Mouse (Mus musculus): ENCODE data around the gene Slc1a3. TPM values are rescaled to one million over a fixed set of nuclear protein-coding genes. Genes with fewer than 3 reads are reported as not detected.
A peak's percentile ranks its signal among the peaks of the same experiment; 100 is the strongest.

Gene Slc1a3
- polyA plus RNA-seq, 1 experiment from 2014 or later, result 142 TPM

- Histone ChIP-seq H3K36me3 (ENCODE audit: control insufficient read depth, insufficient read depth, low read length) (no peaks in the 10 kb centered on the region), H3K4me3 (ENCODE audit: low read depth, low read length) (no peak overlapping the region), H3K4me1 (ENCODE audit: control insufficient read depth, insufficient read depth, low read length) (no peaks in the 10 kb centered on the region), H3K4me2 (ENCODE audit: low read length) (no peak overlapping the region), H3K9me3 (replicated peaks; ENCODE audit: control insufficient read depth, low read length, poor library complexity, severe bottlenecking) (no peaks in the 10 kb centered on the region), H3K9ac (ENCODE audit: low read depth, low read length) (no peak overlapping the region), H3K27ac (ENCODE audit: low read length) (no peak overlapping the region), H3K27me3 (ENCODE audit: control insufficient read depth, insufficient read depth, low read depth, low read length) (no peaks in the 10 kb centered on the region)
- 23% methylated on average over 7 of the region's 7 CpGs for WGBS
- ATAC-seq, result no peak
Measured at GRCm38 (mm10) chr15:8733669-8734362, 23.3 kb upstream of the Slc1a3 start.

DNA sequence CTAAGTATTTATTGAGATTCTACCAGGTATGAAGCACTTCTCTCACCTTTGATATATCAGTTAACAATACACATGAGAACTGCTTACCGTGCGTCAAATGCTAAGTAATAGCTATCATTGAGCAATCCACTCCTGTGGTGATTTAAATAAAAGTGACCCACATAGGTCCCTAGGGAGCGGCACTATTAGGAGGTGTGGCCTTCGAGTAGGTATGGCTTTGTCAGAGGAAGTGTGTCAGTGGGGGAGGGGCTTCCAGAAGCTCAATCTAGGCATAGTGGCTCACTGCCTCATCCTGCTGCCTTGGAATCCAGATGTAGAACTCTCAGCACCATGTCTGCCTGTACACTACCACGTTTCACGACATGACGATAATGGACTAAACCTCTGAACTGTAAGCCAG, 18.3 kb upstream of the Slc1a3 start:
- no peak overlapping the region for H3K9ac ChIP-seq (ENCODE audit: low read depth, low read length)
- 92% methylated on average over 7 of the region's 7 CpGs for WGBS
- no peak overlapping the region for H3K4me2 ChIP-seq (ENCODE audit: low read length)
- no peaks in the 10 kb centered on the region for H3K27me3 ChIP-seq (ENCODE audit: control insufficient read depth, insufficient read depth, low read depth, low read length)
- H3K9me3 ChIP-seq (replicated peaks; ENCODE audit: control insufficient read depth, low read length, poor library complexity, severe bottlenecking), result no peaks in the 10 kb centered on the region
- H3K36me3 ChIP-seq (ENCODE audit: control insufficient read depth, insufficient read depth, low read length), result no peaks in the 10 kb centered on the region
- ATAC-seq, result no peak
- H3K27ac ChIP-seq (ENCODE audit: low read length), result no peak overlapping the region
- no peaks in the 10 kb centered on the region for H3K4me1 ChIP-seq (ENCODE audit: control insufficient read depth, insufficient read depth, low read length)
- no peak overlapping the region for H3K4me3 ChIP-seq (ENCODE audit: low read depth, low read length)

DNA sequence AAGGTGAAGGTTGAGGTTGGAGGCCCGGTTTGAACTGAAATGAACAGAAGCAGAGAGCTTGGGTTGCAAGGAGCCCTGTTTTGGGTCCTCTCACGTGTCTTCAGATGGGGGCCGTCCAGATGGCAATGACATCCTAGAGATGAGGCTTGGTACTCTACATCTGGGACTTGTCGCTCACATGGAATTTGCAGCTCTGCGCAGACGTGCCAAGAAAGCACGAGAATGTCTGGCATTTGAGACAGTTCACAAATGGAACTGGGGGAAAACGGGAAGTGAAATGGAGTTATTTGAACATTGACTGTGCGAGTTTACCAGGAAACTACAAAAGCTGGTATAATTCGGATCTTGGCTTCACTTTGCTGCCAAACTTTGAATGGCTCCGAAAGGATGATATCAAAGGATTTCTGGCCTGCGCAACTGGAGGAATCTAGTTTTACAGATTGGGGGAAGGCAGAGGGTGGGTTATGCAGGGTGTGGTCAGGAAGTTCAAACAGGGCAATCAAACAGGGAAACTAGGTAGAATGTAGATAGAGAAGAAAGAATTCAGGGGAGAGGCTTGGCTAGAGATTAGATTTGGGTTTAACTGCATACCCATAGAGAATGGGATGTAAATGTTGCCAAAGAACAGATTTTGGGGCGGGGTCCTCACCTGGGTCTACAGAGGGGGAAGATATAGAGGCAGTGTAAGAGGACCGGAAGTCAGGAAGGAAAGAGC, 12.0 kb upstream of the Slc1a3 start:
- H3K36me3 ChIP-seq (ENCODE audit: control insufficient read depth, insufficient read depth, low read length), result no peaks in the 10 kb centered on the region
- no peaks in the 10 kb centered on the region for H3K27me3 ChIP-seq (ENCODE audit: control insufficient read depth, insufficient read depth, low read depth, low read length)
- H3K9ac ChIP-seq (ENCODE audit: low read depth, low read length), result no peak overlapping the region
- no peaks in the 10 kb centered on the region for H3K4me1 ChIP-seq (ENCODE audit: control insufficient read depth, insufficient read depth, low read length)
- no peaks in the 10 kb centered on the region for H3K9me3 ChIP-seq (replicated peaks; ENCODE audit: control insufficient read depth, low read length, poor library complexity, severe bottlenecking)
- no peak for ATAC-seq
- no peak overlapping the region for H3K4me2 ChIP-seq (ENCODE audit: low read length)
- WGBS, result 90% methylated on average over 14 of the region's 14 CpGs
- no peak overlapping the region for H3K27ac ChIP-seq (ENCODE audit: low read length)
- H3K4me3 ChIP-seq (ENCODE audit: low read depth, low read length), result no peak overlapping the region

- Histone ChIP-seq H3K36me3 (ENCODE audit: control insufficient read depth, insufficient read depth, low read length) (no peaks in the 10 kb centered on the region), H3K27ac (ENCODE audit: low read length) (no peak overlapping the region), H3K4me1 (ENCODE audit: control insufficient read depth, insufficient read depth, low read length) (no peaks in the 10 kb centered on the region), H3K9me3 (replicated peaks; ENCODE audit: control insufficient read depth, low read length, poor library complexity, severe bottlenecking) (no peaks in the 10 kb centered on the region), H3K4me3 (ENCODE audit: low read depth, low read length) (no peak overlapping the region), H3K4me2 (ENCODE audit: low read length) (no peak overlapping the region), H3K27me3 (ENCODE audit: control insufficient read depth, insufficient read depth, low read depth, low read length) (no peaks in the 10 kb centered on the region), H3K9ac (ENCODE audit: low read depth, low read length) (no peak overlapping the region)
- no peak for ATAC-seq
- WGBS, result 91% methylated on average over 3 of the region's 3 CpGs
Measured at GRCm38 (mm10) chr15:8721746-8722145, 11.2 kb upstream of the Slc1a3 start.

- H3K27me3 ChIP-seq (ENCODE audit: control insufficient read depth, insufficient read depth, low read depth, low read length), result no peaks in the 10 kb centered on the region
- H3K9ac ChIP-seq (ENCODE audit: low read depth, low read length), result no peak overlapping the region
- H3K4me3 ChIP-seq (ENCODE audit: low read depth, low read length), result no peak overlapping the region
- H3K9me3 ChIP-seq (replicated peaks; ENCODE audit: control insufficient read depth, low read length, poor library complexity, severe bottlenecking), result no peaks in the 10 kb centered on the region
- WGBS, result 19% methylated on average over 3 of the region's 3 CpGs
- no peaks in the 10 kb centered on the region for H3K36me3 ChIP-seq (ENCODE audit: control insufficient read depth, insufficient read depth, low read length)
- peaks cover 5% of the 10 kb centered on the region; the same call in 1 of the 2 replicates for H3K4me1 ChIP-seq (ENCODE audit: control insufficient read depth, insufficient read depth, low read length)
- H3K4me2 ChIP-seq (ENCODE audit: low read length), result no peak overlapping the region
- H3K27ac ChIP-seq (ENCODE audit: low read length), result no peak overlapping the region
- ATAC-seq, result no peak
Measured at GRCm38 (mm10) chr15:8721005-8721404, 10.4 kb upstream of the Slc1a3 start.

GRCm38 (mm10) chr15:8718496-8718895, 7.9 kb upstream of the Slc1a3 start:
- no peak overlapping the region for H3K27ac ChIP-seq (ENCODE audit: low read length)
- 80% methylated on average over 3 of the region's 3 CpGs for WGBS
- H3K36me3 ChIP-seq (ENCODE audit: control insufficient read depth, insufficient read depth, low read length), result no peaks in the 10 kb centered on the region
- no peak overlapping the region for H3K4me2 ChIP-seq (ENCODE audit: low read length)
- peaks cover 5% of the 10 kb centered on the region; the same call in 1 of the 2 replicates for H3K4me1 ChIP-seq (ENCODE audit: control insufficient read depth, insufficient read depth, low read length)
- ATAC-seq, result no peak
- H3K4me3 ChIP-seq (ENCODE audit: low read depth, low read length), result no peak overlapping the region
- no peak overlapping the region for H3K9ac ChIP-seq (ENCODE audit: low read depth, low read length)
- no peaks in the 10 kb centered on the region for H3K27me3 ChIP-seq (ENCODE audit: control insufficient read depth, insufficient read depth, low read depth, low read length)
- no peaks in the 10 kb centered on the region for H3K9me3 ChIP-seq (replicated peaks; ENCODE audit: control insufficient read depth, low read length, poor library complexity, severe bottlenecking)

GRCm38 (mm10) chr15:8717021-8717571, 6.5 kb upstream of the Slc1a3 start:
- no peak overlapping the region for H3K4me3 ChIP-seq (ENCODE audit: low read depth, low read length)
- ATAC-seq, result no peak
- 20% methylated on average over 6 of the region's 6 CpGs for WGBS
- H3K27me3 ChIP-seq (ENCODE audit: control insufficient read depth, insufficient read depth, low read depth, low read length), result no peaks in the 10 kb centered on the region
- H3K9ac ChIP-seq (ENCODE audit: low read depth, low read length), result no peak overlapping the region
- peak overlapping the region; percentile 29 for H3K4me2 ChIP-seq (ENCODE audit: low read length)
- H3K4me1 ChIP-seq (ENCODE audit: control insufficient read depth, insufficient read depth, low read length), result peaks cover 5% of the 10 kb centered on the region; the same call in 1 of the 2 replicates
- no peaks in the 10 kb centered on the region for H3K9me3 ChIP-seq (replicated peaks; ENCODE audit: control insufficient read depth, low read length, poor library complexity, severe bottlenecking)
- no peak overlapping the region for H3K27ac ChIP-seq (ENCODE audit: low read length)
- no peaks in the 10 kb centered on the region for H3K36me3 ChIP-seq (ENCODE audit: control insufficient read depth, insufficient read depth, low read length)

GRCm38 (mm10) chr15:8716330-8716964, 5.9 kb upstream of the Slc1a3 start:
- H3K36me3 ChIP-seq (ENCODE audit: control insufficient read depth, insufficient read depth, low read length), result no peaks in the 10 kb centered on the region
- no peaks in the 10 kb centered on the region for H3K27me3 ChIP-seq (ENCODE audit: control insufficient read depth, insufficient read depth, low read depth, low read length)
- no peaks in the 10 kb centered on the region for H3K9me3 ChIP-seq (replicated peaks; ENCODE audit: control insufficient read depth, low read length, poor library complexity, severe bottlenecking)
- H3K4me1 ChIP-seq (ENCODE audit: control insufficient read depth, insufficient read depth, low read length), result peaks cover 5% of the 10 kb centered on the region; the same call in 1 of the 2 replicates
- no peak overlapping the region for H3K9ac ChIP-seq (ENCODE audit: low read depth, low read length)
- ATAC-seq, result no peak
- H3K4me2 ChIP-seq (ENCODE audit: low read length), result peak overlapping the region; percentile 29
- no peak overlapping the region for H3K4me3 ChIP-seq (ENCODE audit: low read depth, low read length)
- no peak overlapping the region for H3K27ac ChIP-seq (ENCODE audit: low read length)
- 8% methylated on average over 12 of the region's 12 CpGs for WGBS

- no peak for ATAC-seq
- peaks cover 9% of the 10 kb centered on the region; the same call in 1 of the 2 replicates for H3K4me1 ChIP-seq (ENCODE audit: control insufficient read depth, insufficient read depth, low read length)
- no peak overlapping the region for H3K4me3 ChIP-seq (ENCODE audit: low read depth, low read length)
- H3K9me3 ChIP-seq (replicated peaks; ENCODE audit: control insufficient read depth, low read length, poor library complexity, severe bottlenecking), result no peaks in the 10 kb centered on the region
- no peak overlapping the region for H3K27ac ChIP-seq (ENCODE audit: low read length)
- H3K27me3 ChIP-seq (ENCODE audit: control insufficient read depth, insufficient read depth, low read depth, low read length), result no peaks in the 10 kb centered on the region; the same call in 1 of the 2 replicates
- H3K9ac ChIP-seq (ENCODE audit: low read depth, low read length), result no peak overlapping the region
- no peak overlapping the region for H3K4me2 ChIP-seq (ENCODE audit: low read length)
- H3K36me3 ChIP-seq (ENCODE audit: control insufficient read depth, insufficient read depth, low read length), result no peaks in the 10 kb centered on the region
Measured at GRCm38 (mm10) chr15:8715666-8716065, 5.1 kb upstream of the Slc1a3 start.
